Mouse (Mus musculus) urinary bladder, adult 18-20 months (tissue): ENCODE data around the gene Ctc1.
"Not testable (repeated sequence)": the region's sequence is repeated elsewhere in the genome, so short reads cannot be mapped to it uniquely, and the experiment has no call there.

Experiments used
- DNase-seq, 2 experiments: peaks; one replicate each; pipeline ENCODE4 v3.0.0; 2022; ENCODE audit warnings: low spot score in 2 of 2, mixed read lengths in 2 of 2

Ctc1 gene

GRCm38 (mm10) chr11:69006575-69006974 is 9.1 kb upstream of the Ctc1 start:
- DNase-seq = not testable (repeated sequence)

- DNase-seq = peak; percentile 80 to 84
Observed at GRCm38 (mm10) chr11:69008182-69009121, 7.3 kb upstream of the Ctc1 start, which contains the start of gene Pfas. Pfas (minus strand) TSS chr11:69008460.

- no peak for DNase-seq
Observed at GRCm38 (mm10) chr11:69009508-69009907, 6.2 kb upstream of the Ctc1 start.

- DNase-seq = no peak
Observed at GRCm38 (mm10) chr11:69010400-69011323, 5.0 kb upstream of the Ctc1 start.

- not testable (repeated sequence) for DNase-seq
Observed at GRCm38 (mm10) chr11:69011445-69011844, 4.3 kb upstream of the Ctc1 start.

GRCm38 (mm10) chr11:69012071-69012601 is 3.6 kb upstream of the Ctc1 start:
- DNase-seq = peak; percentile 75 to 86

GRCm38 (mm10) chr11:69016755-69017154 is 1.0 kb downstream of the Ctc1 start:
- no peak for DNase-seq

- no peak for DNase-seq
Observed at GRCm38 (mm10) chr11:69020691-69021090, 5.0 kb downstream of the Ctc1 start.

- DNase-seq = no peak
Observed at GRCm38 (mm10) chr11:69026562-69026961, 10.9 kb downstream of the Ctc1 start.

GRCm38 (mm10) chr11:69028805-69029204 is 13.1 kb downstream of the Ctc1 start:
- DNase-seq = no peak

- no peak for DNase-seq
Observed at GRCm38 (mm10) chr11:69033552-69033951, 17.8 kb downstream of the Ctc1 start.

GRCm38 (mm10) chr11:69034585-69034984 is 18.9 kb downstream of the Ctc1 start:
- DNase-seq = no peak

GRCm38 (mm10) chr11:69035411-69035810 is 19.7 kb downstream of the Ctc1 start:
- no peak for DNase-seq

- DNase-seq = peak; percentile 47 to 81
Observed at GRCm38 (mm10) chr11:69035849-69036248, 20.1 kb downstream of the Ctc1 start.

GRCm38 (mm10) chr11:69036486-69037230 is 20.9 kb downstream of the Ctc1 start:
- DNase-seq = peak; percentile 82

GRCm38 (mm10) chr11:69037231-69038061 is 21.7 kb downstream of the Ctc1 start:
- peak; percentile 66 to 71 for DNase-seq

GRCm38 (mm10) chr11:69038173-69038572 is 22.5 kb downstream of the Ctc1 start:
- DNase-seq = no peak

- peak; percentile 65 to 70 for DNase-seq
Observed at GRCm38 (mm10) chr11:69045531-69046394, 30.1 kb downstream of the Ctc1 start, which contains the start of gene Aurkb. Aurkb (plus strand) TSS chr11:69045647.

- no peak for DNase-seq
Observed at GRCm38 (mm10) chr11:69046395-69046774, 30.7 kb downstream of the Ctc1 start.
